Mouse (Mus musculus) myocyte (in vitro differentiated cells): ENCODE results near the gene Cd300ld4.
"Not testable (repeated sequence)": the region's sequence is repeated elsewhere in the genome, so short reads cannot be mapped to it uniquely, and the experiment has no call there.

ENCODE experiments used
- CEBPB ChIP-seq: IDR thresholded peaks from 2 replicates; pipeline ENCODE4 v1.6.1; 2011; ENCODE audit warnings: mild to moderate bottlenecking, moderate library complexity; ENCODE audit not compliant: poor library complexity, insufficient read depth, severe bottlenecking
- MAX ChIP-seq: IDR thresholded peaks from one replicate; pipeline ENCODE4 v1.6.1; 2011; ENCODE audit warnings: low read depth, mild to moderate bottlenecking, control low read depth
- MYOD1 ChIP-seq, 3 experiments: IDR thresholded peaks; one replicate each; pipeline ENCODE4 v1.6.1; 2011; ENCODE audit warnings: control low read depth in 2 of 3, low read depth in 2 of 3, mild to moderate bottlenecking in 2 of 3, moderate library complexity in 1 of 3; ENCODE audit not compliant: insufficient read length in 2 of 3, control insufficient read depth in 1 of 3
- MYOG ChIP-seq, 3 experiments: IDR thresholded peaks; one replicate each; pipeline ENCODE4 v1.6.1; 2011; ENCODE audit warnings: control low read depth in 2 of 3, low read depth in 2 of 3, mild to moderate bottlenecking in 2 of 3; ENCODE audit not compliant: insufficient read length in 2 of 3, control insufficient read depth in 1 of 3, insufficient read depth in 1 of 3
- POLR2A ChIP-seq: IDR thresholded peaks from one replicate; pipeline ENCODE4 v1.6.1; 2011; ENCODE audit warnings: low read depth, mild to moderate bottlenecking, control low read depth, moderate library complexity; ENCODE audit not compliant: insufficient read length
- POLR2AphosphoS2 ChIP-seq: IDR thresholded peaks from one replicate; pipeline ENCODE4 v1.6.1; 2011; ENCODE audit warnings: low read depth, control low read depth; ENCODE audit not compliant: insufficient read length
- REST ChIP-seq: IDR thresholded peaks from one replicate; pipeline ENCODE4 v1.6.1; 2011; ENCODE audit warnings: mild to moderate bottlenecking, control low read depth, moderate library complexity; ENCODE audit not compliant: insufficient read depth, insufficient read length
- SRF ChIP-seq: IDR thresholded peaks from one replicate; pipeline ENCODE4 v1.6.1; 2011; ENCODE audit warnings: low read depth; ENCODE audit not compliant: control insufficient read depth, insufficient read length
- TCF12 ChIP-seq: IDR thresholded peaks from one replicate; pipeline ENCODE4 v1.6.1; 2011; ENCODE audit warnings: mild to moderate bottlenecking, control low read depth; ENCODE audit not compliant: poor library complexity, insufficient read depth, severe bottlenecking

GRCm38 (mm10) chr11:115026912-115027311 is at the start of gene Cd300ld4:
- not testable (repeated sequence) for TF ChIP-seq MYOG (IDR thresholded peaks at IDR 0.05; ENCODE audit: control insufficient read depth in 1 of 3, insufficient read depth in 1 of 3, insufficient read length in 2 of 3, low read depth in 2 of 3); POLR2A; SRF; CEBPB; MAX; POLR2AphosphoS2; TCF12; REST; MYOD1 (IDR thresholded peaks at IDR 0.05; ENCODE audit: control insufficient read depth in 1 of 3, insufficient read length in 2 of 3, low read depth in 2 of 3)
